Mouse (Mus musculus): ENCODE measurements at regions not wholly inside any gene's neighbourhood (a gene's known extent, or its start where the extent isn't known, plus 50 kb on each side); places are given as distances from the start of the nearest gene placed in this dataset.

GRCm38 (mm10) chr7:113460406-113460805 is 53.2 kb upstream of the Far1 start:
- TF ChIP-seq CTCF (conservative IDR thresholded peaks at IDR 0.05; ENCODE audit: insufficient read depth, insufficient read length, low read depth, low read length) = no peak
- no peak for TF ChIP-seq POLR2A (IDR thresholded peaks at IDR 0.05; ENCODE audit: low read depth, low read length)
